Mouse (Mus musculus) layer of hippocampus, adult 6 months (tissue): Measurements from ENCODE around the gene Aunip. TPM values are rescaled to one million over a fixed set of nuclear protein-coding genes. Genes with fewer than 3 reads are reported as not detected.

Experiments used
- long read RNA-seq, 2 experiments: library from polyadenylated mRNA; unstranded; transcript quantifications; one replicate each; pipeline ENCODE4 v2.0.0; 2019 to 2020
- microRNA-seq: library from miRNA; unstranded; fragments of <30 nt; microRNA quantifications from one replicate; pipeline ENCODE4 v1.2.0, GENCODE M21; 2020
- polyA plus RNA-seq: library from polyadenylated mRNA; unstranded; fragments of <200 nt; fragmentation: Nextera tagmentation; gene quantifications from 2 replicates; pipeline ENCODE4 v1.2.3, GENCODE M21; 2021

Gene Aunip
- not detected in 2 replicates for polyA plus RNA-seq
- long read RNA-seq, experiment 1 = 0 reads
- long read RNA-seq, experiment 2 = 0 reads

GRCm38 (mm10) chr4:134510845-134511411 lies at the start of gene Aunip:
Gene Aunip (plus strand): TSS chr4:134510999.

GRCm38 (mm10) chr4:134468215-134468575 lies 42.6 kb upstream of the Aunip start, which contains the start of gene Stmn1:
Gene Stmn1 (plus strand): TSS chr4:134468320.

GRCm38 (mm10) chr4:134496595-134497210 lies 14.1 kb upstream of the Aunip start, which contains the start of gene Paqr7:
Gene Paqr7 (plus strand): TSS chr4:134496697.

GRCm38 (mm10) chr4:134534932-134535786 lies 24.4 kb downstream of the Aunip start, which contains the start of gene Mtfr1l:
Gene Mtfr1l (minus strand): TSS chr4:134535387.

GRCm38 (mm10) chr4:134551494-134552316 lies 40.9 kb downstream of the Aunip start, which contains the start of gene Selenon:
Gene Selenon (minus strand): TSS chr4:134552166.

Small RNA genes within 50 kb of the gene (microRNA-seq; reads per million reads assigned to microRNA genes)
- not detected for gene Gm23634
- gene Mir6403 = not detected

Other genes starting within 250 kb of the Aunip start
- 9.1 and 11.3 TPM in 2 replicates for gene Pdik1l, start 223.1 kb upstream of the Aunip start, polyA plus RNA-seq
- gene Trim63, start 195.9 kb upstream of the Aunip start, polyA plus RNA-seq = not detected in 2 replicates
- gene Slc30a2, start 167.8 kb upstream of the Aunip start, polyA plus RNA-seq = 0.45 TPM in 2 replicates
- 21.7 and 23.6 TPM in 2 replicates for gene Extl1, start 127.1 kb upstream of the Aunip start, polyA plus RNA-seq
- gene Pafah2, start 114.7 kb upstream of the Aunip start, polyA plus RNA-seq = 2.6 and 3.9 TPM in 2 replicates
- gene Stmn1, start 42.7 kb upstream of the Aunip start, polyA plus RNA-seq = 302 and 340 TPM in 2 replicates
- gene Paqr7, start 14.3 kb upstream of the Aunip start, polyA plus RNA-seq = 26.5 and 34.1 TPM in 2 replicates
- gene Mtfr1l, start 24.4 kb downstream of the Aunip start, polyA plus RNA-seq = 101 and 103 TPM in 2 replicates
- gene Selenon, start 41.2 kb downstream of the Aunip start, polyA plus RNA-seq = 1.8 and 2.1 TPM in 2 replicates
- gene Man1c1, start 193.3 kb downstream of the Aunip start, polyA plus RNA-seq = 3.1 and 3.7 TPM in 2 replicates